Mouse (Mus musculus) forebrain, embryonic 13.5 days (tissue): ENCODE data around the gene Ctsz. TPM values are rescaled to one million over a fixed set of nuclear protein-coding genes. Genes with fewer than 3 reads are reported as not detected.

ENCODE experiments used
- ATAC-seq: fragments of 200-750 bp; cut with Nextera tagmentation; 2 replicates; pipeline ENCODE4 v1.8.0; 2017
- H3K27ac ChIP-seq: fragments of 300-500 bp; sonication (generic); 2 replicates; pipeline ENCODE4 v1.5.1; 2015; ENCODE audit warnings: inconsistent platforms, mild to moderate bottlenecking, moderate library complexity
- H3K27me3 ChIP-seq: fragments of 300-500 bp; sonication (generic); 2 replicates; pipeline ENCODE4 v1.6.1; 2015; ENCODE audit warnings: mild to moderate bottlenecking, inconsistent platforms
- H3K36me3 ChIP-seq: fragments of 300-500 bp; sonication (generic); 2 replicates; pipeline ENCODE4 v1.6.1; 2015; ENCODE audit warnings: mild to moderate bottlenecking, inconsistent platforms; ENCODE audit not compliant: poor library complexity, severe bottlenecking
- H3K4me1 ChIP-seq: fragments of 300-500 bp; sonication (generic); 2 replicates; pipeline ENCODE4 v1.6.1; 2015; ENCODE audit warnings: inconsistent platforms
- H3K4me2 ChIP-seq: fragments of 300-500 bp; sonication (generic); 2 replicates; pipeline ENCODE4 v1.6.1; 2015; ENCODE audit warnings: inconsistent platforms, mild to moderate bottlenecking, moderate library complexity
- H3K4me3 ChIP-seq: fragments of 300-500 bp; sonication (generic); 2 replicates; pipeline ENCODE4 v1.5.1; 2015; ENCODE audit warnings: mild to moderate bottlenecking, inconsistent platforms
- H3K9ac ChIP-seq: fragments of 300-500 bp; sonication (generic); 2 replicates; pipeline ENCODE4 v1.6.1; 2015; ENCODE audit warnings: mild to moderate bottlenecking, inconsistent platforms
- H3K9me3 ChIP-seq: fragments of 300-500 bp; sonication (generic); replicated peaks from 2 replicates; pipeline ENCODE4 v1.6.1; 2016; ENCODE audit warnings: inconsistent platforms
- whole genome bisulfite sequencing: fragments of 180-500 bp; shearing (Covaris S2); methylation state at CpG from one replicate; pipeline ENCODE4 v1.1.7; 2015; 5-methylcytosine and 5-hydroxymethylcytosine counted together
- polyA plus RNA-seq: library from polyadenylated mRNA; unstranded; fragments of >200 nt; fragmentation: Nextera tagmentation; extraction: Ambion mirVana; gene quantifications from 2 replicates; pipeline ENCODE4 v1.2.1, GENCODE M21; 2015

Gene Ctsz
- polyA plus RNA-seq, 1 experiment from 2014 or later, result 73.2 TPM

- ATAC-seq, result no peak
Observed at GRCm38 (mm10) chr2:174415001-174415730, 23.7 kb downstream of the Ctsz start.

DNA sequence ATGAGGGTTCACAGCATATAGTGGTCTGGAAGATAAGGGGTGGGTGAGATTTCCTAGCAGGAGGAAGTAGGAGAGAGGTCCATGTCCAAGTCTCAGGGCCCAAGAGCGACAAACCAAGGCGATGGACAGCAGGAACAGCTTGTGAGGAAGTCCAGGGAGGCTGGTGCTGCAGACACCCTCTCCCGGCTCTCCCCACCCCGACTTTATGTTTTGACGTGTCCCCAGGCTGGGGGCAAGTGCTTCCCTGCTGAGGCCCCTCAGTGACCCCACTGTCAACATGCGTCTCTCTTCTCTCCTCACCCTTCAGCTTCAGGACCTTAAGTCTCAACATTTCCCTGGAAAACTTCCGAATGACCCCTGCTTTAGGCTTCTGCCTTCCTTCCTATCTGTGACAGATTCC lies 25.7 kb downstream of the Ctsz start:
- ATAC-seq, result no peak
- H3K4me1 ChIP-seq, result peaks cover 13% of the 10 kb centered on the region
- no peaks in the 10 kb centered on the region for H3K27me3 ChIP-seq
- H3K9ac ChIP-seq, result no peak overlapping the region
- no peak overlapping the region for H3K27ac ChIP-seq
- H3K4me3 ChIP-seq, result no peak overlapping the region
- H3K4me2 ChIP-seq, result no peak overlapping the region
- WGBS, result 87% methylated on average over 7 of the region's 7 CpGs
- H3K9me3 ChIP-seq, result no peaks in the 10 kb centered on the region
- no peaks in the 10 kb centered on the region for H3K36me3 ChIP-seq

More at GRCm38 (mm10) chr2:174415001-174415730, 23.7 kb downstream of the Ctsz start:
- Histone ChIP-seq H3K4me3 (peak overlapping the region; percentile 87), H3K9me3 (no peaks in the 10 kb centered on the region), H3K4me1 (peaks cover 13% of the 10 kb centered on the region), H3K9ac (no peak overlapping the region), H3K4me2 (peak overlapping the region; percentile 86), H3K27me3 (no peaks in the 10 kb centered on the region), H3K27ac (no peak overlapping the region), H3K36me3 (peaks cover 9% of the 10 kb centered on the region)
- WGBS, result 48% methylated on average over 18 of the region's 18 CpGs

DNA sequence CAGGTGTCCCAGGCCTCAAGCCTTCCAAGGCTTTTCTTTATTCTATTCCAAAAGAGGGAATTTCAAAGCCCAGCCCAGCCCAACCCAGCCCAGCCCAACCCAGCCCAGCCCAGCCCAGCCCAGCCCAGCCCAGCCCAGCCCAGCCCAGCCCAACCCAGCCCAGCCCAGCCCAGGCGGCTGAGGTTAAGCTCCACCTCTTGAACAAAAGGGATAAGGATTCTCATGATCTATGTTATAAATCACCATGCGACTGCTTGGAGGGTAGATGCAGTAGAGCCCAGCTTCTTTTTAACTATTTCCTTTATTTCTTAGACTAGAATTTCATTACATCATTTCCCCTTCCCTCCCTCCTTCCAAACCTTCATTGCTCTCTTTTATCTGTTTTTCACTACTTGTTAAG lies 28.6 kb downstream of the Ctsz start:
- Histone ChIP-seq H3K27me3 (no peaks in the 10 kb centered on the region), H3K9me3 (no peaks in the 10 kb centered on the region), H3K4me3 (no peak overlapping the region), H3K4me2 (no peak overlapping the region), H3K27ac (no peak overlapping the region), H3K36me3 (no peaks in the 10 kb centered on the region), H3K9ac (no peak overlapping the region), H3K4me1 (no peaks in the 10 kb centered on the region)
- 56% methylated on average over 2 of the region's 2 CpGs for WGBS
- no peak for ATAC-seq

GRCm38 (mm10) chr2:174400396-174400795 lies 38.4 kb downstream of the Ctsz start:
- H3K27ac ChIP-seq, result no peak overlapping the region
- 77% methylated on average over 4 of the region's 4 CpGs for WGBS
- H3K9me3 ChIP-seq, result no peaks in the 10 kb centered on the region
- H3K9ac ChIP-seq, result no peak overlapping the region
- H3K36me3 ChIP-seq, result no peaks in the 10 kb centered on the region
- no peaks in the 10 kb centered on the region for H3K4me1 ChIP-seq
- no peak for ATAC-seq
- no peak overlapping the region for H3K4me2 ChIP-seq
- H3K4me3 ChIP-seq, result no peak overlapping the region
- H3K27me3 ChIP-seq, result no peaks in the 10 kb centered on the region

DNA sequence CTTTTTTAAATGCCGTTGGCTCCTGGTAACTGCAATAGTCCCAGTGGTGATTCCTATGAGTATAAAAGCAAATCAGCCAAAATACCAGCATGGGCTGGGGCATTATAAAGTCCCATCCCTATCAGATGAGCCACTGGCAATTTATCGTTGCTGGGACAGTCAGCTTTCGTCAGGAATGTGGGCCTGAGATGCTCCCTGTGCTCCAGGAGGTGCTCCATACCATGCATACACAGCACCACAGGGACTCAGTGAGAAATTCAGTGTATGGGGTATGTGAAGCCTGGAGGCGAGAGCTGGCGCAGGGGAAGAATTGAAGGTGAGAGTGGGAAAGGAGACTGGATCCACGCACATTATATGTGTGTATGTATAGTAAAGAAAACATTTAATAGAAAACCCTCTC lies 41.0 kb downstream of the Ctsz start:
- H3K9ac ChIP-seq, result no peak overlapping the region
- no peaks in the 10 kb centered on the region for H3K4me1 ChIP-seq
- H3K4me2 ChIP-seq, result no peak overlapping the region
- WGBS, result 93% methylated on average over 6 of the region's 6 CpGs
- H3K27ac ChIP-seq, result no peak overlapping the region
- H3K27me3 ChIP-seq, result no peaks in the 10 kb centered on the region
- no peaks in the 10 kb centered on the region for H3K9me3 ChIP-seq
- no peak overlapping the region for H3K4me3 ChIP-seq
- no peaks in the 10 kb centered on the region for H3K36me3 ChIP-seq
- ATAC-seq, result no peak

DNA sequence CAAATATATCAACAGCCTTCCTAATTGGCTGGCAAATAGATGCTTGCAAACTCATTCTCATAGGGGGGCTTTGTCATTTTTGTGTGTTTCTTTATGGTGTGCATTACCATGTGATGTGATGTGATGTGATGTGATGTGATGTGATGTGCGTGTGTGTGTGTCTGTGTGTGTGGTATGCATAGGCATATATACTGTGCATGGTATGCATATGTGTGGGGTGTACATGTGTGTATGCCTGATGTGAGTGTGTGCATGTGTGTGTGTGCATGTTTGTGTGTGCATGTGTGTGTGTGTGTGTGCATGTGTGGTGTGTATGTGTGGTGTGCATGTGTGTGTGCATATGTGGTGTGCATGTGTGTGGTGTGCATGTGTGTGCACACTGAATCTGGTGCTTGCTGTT lies 41.8 kb downstream of the Ctsz start:
- Histone ChIP-seq H3K9me3 (no peaks in the 10 kb centered on the region), H3K4me2 (no peak overlapping the region), H3K9ac (no peak overlapping the region), H3K4me3 (no peak overlapping the region), H3K4me1 (no peaks in the 10 kb centered on the region), H3K27me3 (no peaks in the 10 kb centered on the region), H3K27ac (no peak overlapping the region), H3K36me3 (no peaks in the 10 kb centered on the region)
- 90% methylated on average over 1 of the region's 1 CpGs for WGBS
- ATAC-seq, result no peak

- Histone ChIP-seq H3K27me3 (no peaks in the 10 kb centered on the region), H3K36me3 (no peaks in the 10 kb centered on the region), H3K4me1 (no peaks in the 10 kb centered on the region), H3K27ac (no peak overlapping the region), H3K9me3 (no peaks in the 10 kb centered on the region), H3K9ac (no peak overlapping the region), H3K4me2 (no peak overlapping the region), H3K4me3 (no peak overlapping the region)
- 85% methylated on average over 10 of the region's 10 CpGs for WGBS
- ATAC-seq, result no peak
Observed at GRCm38 (mm10) chr2:174396643-174397042, 42.2 kb downstream of the Ctsz start.

GRCm38 (mm10) chr2:174393383-174393782 lies 45.5 kb downstream of the Ctsz start:
- no peaks in the 10 kb centered on the region for H3K36me3 ChIP-seq
- WGBS, result 88% methylated on average over 5 of the region's 5 CpGs
- no peak overlapping the region for H3K4me2 ChIP-seq
- no peak for ATAC-seq
- no peak overlapping the region for H3K9ac ChIP-seq
- no peaks in the 10 kb centered on the region for H3K27me3 ChIP-seq
- H3K9me3 ChIP-seq, result no peaks in the 10 kb centered on the region
- no peaks in the 10 kb centered on the region for H3K4me1 ChIP-seq
- H3K4me3 ChIP-seq, result no peak overlapping the region
- no peak overlapping the region for H3K27ac ChIP-seq

DNA sequence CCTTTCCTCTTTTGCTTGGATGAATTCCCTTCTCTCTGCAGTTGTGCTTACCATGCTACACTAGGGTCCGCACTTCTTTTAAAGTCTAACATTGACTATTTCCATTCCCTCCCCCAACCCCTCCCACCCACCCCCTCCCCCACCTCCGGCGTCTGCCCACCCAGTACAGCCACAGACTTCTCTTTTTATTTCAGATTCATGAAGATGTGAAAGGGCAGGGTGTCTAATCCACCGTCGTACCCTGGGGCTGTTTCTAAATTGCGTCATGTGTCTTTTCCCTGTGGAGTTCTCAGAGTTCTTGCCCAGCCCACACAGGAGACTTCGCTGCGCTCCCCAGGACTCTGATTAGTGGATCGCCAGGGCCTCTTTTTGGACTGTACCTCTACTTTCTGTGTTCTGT lies 46.3 kb downstream of the Ctsz start:
- H3K9ac ChIP-seq, result no peak overlapping the region
- no peaks in the 10 kb centered on the region for H3K36me3 ChIP-seq
- 59% methylated on average over 9 of the region's 9 CpGs for WGBS
- no peaks in the 10 kb centered on the region for H3K4me1 ChIP-seq
- H3K27me3 ChIP-seq, result no peaks in the 10 kb centered on the region
- no peak overlapping the region for H3K4me2 ChIP-seq
- no peak for ATAC-seq
- H3K4me3 ChIP-seq, result no peak overlapping the region
- no peak overlapping the region for H3K27ac ChIP-seq
- H3K9me3 ChIP-seq, result no peaks in the 10 kb centered on the region

- Histone ChIP-seq H3K4me1 (no peaks in the 10 kb centered on the region), H3K4me2 (no peak overlapping the region), H3K27me3 (no peaks in the 10 kb centered on the region), H3K4me3 (no peak overlapping the region), H3K27ac (no peak overlapping the region), H3K9ac (no peak overlapping the region), H3K36me3 (no peaks in the 10 kb centered on the region), H3K9me3 (no peaks in the 10 kb centered on the region)
- 88% methylated on average over 3 of the region's 3 CpGs for WGBS
- ATAC-seq, result no peak
Observed at GRCm38 (mm10) chr2:174391936-174392335, 46.9 kb downstream of the Ctsz start.

GRCm38 (mm10) chr2:174381021-174381420 lies 57.8 kb downstream of the Ctsz start:
- 90% methylated on average over 9 of the region's 9 CpGs for WGBS
- Histone ChIP-seq H3K4me1 (no peaks in the 10 kb centered on the region), H3K4me3 (no peak overlapping the region), H3K4me2 (no peak overlapping the region), H3K36me3 (no peaks in the 10 kb centered on the region), H3K9me3 (no peaks in the 10 kb centered on the region), H3K27me3 (no peaks in the 10 kb centered on the region), H3K27ac (no peak overlapping the region), H3K9ac (no peak overlapping the region)
- ATAC-seq, result no peak
